Mouse (Mus musculus) adipocyte (in vitro differentiated cells): ENCODE data around the gene Gm26620.
A peak's percentile ranks its signal among the peaks of the same experiment; 100 is the strongest.

Experiments used
- DNase-seq: peaks from one replicate; pipeline ENCODE4 v3.0.0-alpha.2; 2016; ENCODE audit warnings: low spot score

Gm26620 gene

GRCm38 (mm10) chr1:170912891-170913615, 28.2 kb downstream of the Gm26620 start, which contains the start of gene Fcrlb:
Fcrlb (minus strand) TSS chr1:170912941.
- DNase-seq: no peak

GRCm38 (mm10) chr1:170915657-170916056, 30.8 kb downstream of the Gm26620 start:
- no peak for DNase-seq

- DNase-seq: no peak
These were observed 34.4 kb downstream of the Gm26620 start for GRCm38 (mm10) chr1:170919308-170919707.

- DNase-seq: no peak
These were observed 39.6 kb downstream of the Gm26620 start for GRCm38 (mm10) chr1:170924485-170924884.

GRCm38 (mm10) chr1:170926941-170927340, 42.1 kb downstream of the Gm26620 start:
- DNase-seq: peak; percentile 37

- DNase-seq: no peak
These were observed 42.5 kb downstream of the Gm26620 start, which contains the start of gene Fcrla for GRCm38 (mm10) chr1:170927378-170927777. Fcrla (minus strand) TSS chr1:170927583.

- no peak for DNase-seq
These were observed 43.6 kb downstream of the Gm26620 start for GRCm38 (mm10) chr1:170928467-170928866.

- no peak for DNase-seq
These were observed 44.4 kb downstream of the Gm26620 start for GRCm38 (mm10) chr1:170929245-170929644.

- no peak for DNase-seq
These were observed 47.2 kb downstream of the Gm26620 start for GRCm38 (mm10) chr1:170932043-170932442.

GRCm38 (mm10) chr1:170933386-170933920, 48.6 kb downstream of the Gm26620 start:
- no peak for DNase-seq

- DNase-seq: no peak
These were observed 49.1 kb downstream of the Gm26620 start for GRCm38 (mm10) chr1:170933940-170934339.

GRCm38 (mm10) chr1:170934383-170934782, 49.5 kb downstream of the Gm26620 start:
- no peak for DNase-seq
